8 mouse cellular contexts compared by ENCODE assay signal in genomic region chr10:57784876-57785150, GRCm38 (mm10). TPM values are rescaled to one million over a fixed set of nuclear protein-coding genes. Genes with fewer than 3 reads are reported as not detected.
DNase-seq lines count a peak whose midpoint lies in the region; ATAC-seq lines count a peak whose summit lies in the region.

Gene Fabp7, plus strand, starts transcription at chr10:57784881.

- no peaks in the 10 kb centered on the region for H3K9me3 ChIP-seq in heart, embryonic 16.5 days (replicated peaks; ENCODE audit: control insufficient read depth, low read length)
- no peaks in the 10 kb centered on the region for H3K9me3 ChIP-seq in embryonic facial prominence, embryonic 10.5 days
- no peaks in the 10 kb centered on the region for H3K9me3 ChIP-seq in forebrain, embryonic 16.5 days (ENCODE audit: control insufficient read depth, low read length)

- intact Hi-C loops in left cerebral cortex, postnatal 4 days (cut with DNase I), result no loop called here

- no peak for DNase-seq in heart, adult 18-20 months
- no peak for DNase-seq in embryonic facial prominence, embryonic 10.5 days (ENCODE audit: low spot score)
- no peak for DNase-seq in left cerebral cortex, postnatal 4 days
- no peak for DNase-seq in yolk sac, embryonic 10.5 days (ENCODE audit: low spot score)
- no peak for DNase-seq in gastrocnemius, adult 18-20 months (ENCODE audit: low spot score)
- no peak for DNase-seq in T-cell, adult 2 months (ENCODE audit: low spot score)

- no peaks in the 10 kb centered on the region for H3K27me3 ChIP-seq in heart, embryonic 16.5 days (ENCODE audit: control insufficient read depth, insufficient read depth, low read length)
- H3K27me3 ChIP-seq in embryonic facial prominence, embryonic 10.5 days (replicated peaks; ENCODE audit: low read depth, poor library complexity, severe bottlenecking), result peaks cover 7% of the 10 kb centered on the region; the same call in 1 of the 2 replicates
- H3K27me3 ChIP-seq in forebrain, embryonic 16.5 days (replicated peaks; ENCODE audit: control insufficient read depth, insufficient read depth, low read length), result no peaks in the 10 kb centered on the region

- H3K36me3 ChIP-seq in heart, embryonic 16.5 days (ENCODE audit: control insufficient read depth, insufficient read depth), result no peaks in the 10 kb centered on the region
- no peaks in the 10 kb centered on the region for H3K36me3 ChIP-seq in embryonic facial prominence, embryonic 10.5 days (replicated peaks)
- no peaks in the 10 kb centered on the region for H3K36me3 ChIP-seq in forebrain, embryonic 16.5 days (ENCODE audit: control insufficient read depth, insufficient read depth)

- peaks cover 6% of the 10 kb centered on the region for H3K4me1 ChIP-seq in heart, embryonic 16.5 days (ENCODE audit: control insufficient read depth, insufficient read depth, low read length)
- peaks cover 21% of the 10 kb centered on the region for H3K4me1 ChIP-seq in embryonic facial prominence, embryonic 10.5 days
- H3K4me1 ChIP-seq in forebrain, embryonic 16.5 days (replicated peaks; ENCODE audit: control insufficient read depth, insufficient read depth, low read length), result peaks cover 27% of the 10 kb centered on the region

- H3K27ac ChIP-seq in heart, embryonic 16.5 days (ENCODE audit: low read length), result no peak within 1 kb of the TSS
- peak within 1 kb of the TSS; percentile 73 for H3K27ac ChIP-seq in embryonic facial prominence, embryonic 10.5 days (replicated peaks)
- H3K27ac ChIP-seq in forebrain, embryonic 16.5 days (ENCODE audit: low read length), result peak within 1 kb of the TSS; percentile 92

- WGBS in heart, embryonic 16.5 days, result 27% methylated on average over 7 of the region's 7 CpGs
- 20% methylated on average over 7 of the region's 7 CpGs for WGBS in embryonic facial prominence, embryonic 10.5 days
- WGBS in forebrain, embryonic 16.5 days, result 1% methylated on average over 7 of the region's 7 CpGs

- no peak for ATAC-seq in heart, embryonic 16.5 days (replicated peaks; ENCODE audit: extremely low read depth, insufficient read depth, low FRiP score)
- ATAC-seq in forebrain, embryonic 16.5 days, result no peak

- H3K9ac ChIP-seq in heart, embryonic 16.5 days (ENCODE audit: low read length), result no peak within 1 kb of the TSS
- peak within 1 kb of the TSS; percentile 48 for H3K9ac ChIP-seq in forebrain, embryonic 16.5 days (replicated peaks; ENCODE audit: low read depth, low read length)

- no peak within 1 kb of the TSS; the same call in 1 of the 2 replicates for H3K4me3 ChIP-seq in heart, embryonic 16.5 days (ENCODE audit: low read length)
- peak within 1 kb of the TSS; percentile 48 for H3K4me3 ChIP-seq in embryonic facial prominence, embryonic 10.5 days
- H3K4me3 ChIP-seq in forebrain, embryonic 16.5 days (replicated peaks; ENCODE audit: low read length), result peak within 1 kb of the TSS; percentile 41

- H3K4me2 ChIP-seq in heart, embryonic 16.5 days (ENCODE audit: low read depth, low read length), result peak within 1 kb of the TSS; percentile 11
- H3K4me2 ChIP-seq in forebrain, embryonic 16.5 days (ENCODE audit: low read length), result peak within 1 kb of the TSS; percentile 51

RNA-seq across cellular contexts. Expression of gene Fabp7, which starts in this region (rescaled TPM):
- 11.5 and 12.9 TPM in 2 replicates for polyA plus RNA-seq in heart, embryonic 16.5 days (2015; fragmentation: Nextera tagmentation; extraction: Ambion mirVana)
- 1 to 10 TPM in 1 of 2 experiments, under 1 TPM in 1; 0.36 to 1.0 TPM for total RNA-seq in heart, adult 18-20 months (2021)
- 125 and 129 TPM in 2 replicates for polyA plus RNA-seq in embryonic facial prominence, embryonic 10.5 days (2016; fragmentation: Nextera tagmentation; extraction: Ambion mirVana)
- polyA plus RNA-seq in forebrain, embryonic 16.5 days (2015; fragmentation: Nextera tagmentation; extraction: Ambion mirVana), result 1,407 and 1,717 TPM in 2 replicates
- total RNA-seq in left cerebral cortex, postnatal 4 days (2021), result 1,000 to 10,000 TPM; 1,039 to 1,099 TPM
- total RNA-seq in gastrocnemius, adult 18-20 months (2021), result not detected

Comparison
In these comparisons a context has a peak if more than half of its experiments do, and no peak if none do; other contexts are left out.
1. RNA of gene Fabp7 (total RNA-seq): 1,039 to 1,099 TPM in left cerebral cortex, postnatal 4 days; 0.36 to 1.0 TPM in heart, adult 18-20 months and not detected in gastrocnemius, adult 18-20 months; every median in the first group is over 100 times any median in the second.
2. RNA of gene Fabp7 (polyA plus RNA-seq): 1,407 to 1,717 TPM in forebrain, embryonic 16.5 days; 125 to 129 TPM in embryonic facial prominence, embryonic 10.5 days and 11.5 to 12.9 TPM in heart, embryonic 16.5 days; every median in the first group is over 10 times any median in the second.